Mouse (Mus musculus): ENCODE data around the gene Tmem87a. TPM values are rescaled to one million over a fixed set of nuclear protein-coding genes. Genes with fewer than 3 reads are reported as not detected.

Tmem87a gene
- polyA plus RNA-seq (2012; rRNA removed): 21.9 and 24.3 TPM in 2 replicates

DNA sequence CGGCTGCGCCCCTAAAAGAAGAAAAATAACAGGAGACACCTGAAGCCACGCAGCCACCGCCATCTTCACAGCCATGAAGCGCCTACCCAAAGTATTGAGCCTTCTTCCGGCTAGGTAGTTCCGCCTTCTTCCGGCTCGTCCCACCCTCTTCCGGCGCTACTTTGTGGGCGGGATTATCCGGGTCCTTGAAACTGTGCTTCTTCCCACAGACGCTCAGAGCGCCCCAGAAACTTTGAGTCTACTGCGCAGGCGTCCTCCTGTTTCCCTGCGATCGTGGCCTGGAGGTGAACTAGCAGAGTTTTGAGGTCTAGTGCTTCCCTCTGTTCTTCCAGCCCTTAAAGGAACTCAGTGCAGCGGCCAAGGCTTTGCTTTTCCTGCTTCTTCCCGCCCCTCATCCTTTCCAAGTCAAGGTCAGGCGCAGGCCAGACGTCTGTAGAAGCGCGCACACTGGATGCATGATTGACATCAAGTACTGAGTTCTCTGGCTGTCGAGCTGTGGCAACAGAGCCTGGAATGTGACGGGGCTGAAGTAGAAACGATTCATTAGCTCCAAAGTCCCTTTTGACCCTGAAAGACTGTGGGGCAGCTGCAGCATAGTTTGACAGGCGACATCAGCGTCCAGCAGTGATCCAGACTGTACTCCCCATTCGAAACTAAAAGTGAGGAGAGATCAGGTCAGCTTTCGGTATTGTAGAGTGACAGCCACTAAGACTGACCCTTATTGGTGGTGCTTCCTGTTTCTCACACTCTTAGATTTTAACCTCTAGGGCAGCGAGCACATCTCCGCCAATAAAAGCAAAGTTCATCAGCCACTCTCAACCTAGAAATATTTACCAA lies at the start of gene Tmem87a:
Gene Tmem87a (minus strand): TSS at position 128 of the 837 bp plus-strand sequence.
- WGBS: under 1% methylated on average over 34 of the region's 34 CpGs
- TF ChIP-seq POLR2A (IDR thresholded peaks at IDR 0.05; ENCODE audit: control insufficient read depth, extremely low read depth, insufficient read depth, low read length, poor library complexity) (peak; percentile 87; the same call in 1 of the 2 replicates), CTCF (IDR thresholded peaks at IDR 0.05; ENCODE audit: borderline replicate concordance, control insufficient read depth, extremely low read depth, insufficient read depth, low read length, poor library complexity) (no peak)
- H3K27me3 ChIP-seq (ENCODE audit: control insufficient read depth, insufficient read depth, low read length): no peaks in the 10 kb centered on the region
- peak within 1 kb of the TSS; percentile 93 for H3K27ac ChIP-seq (ENCODE audit: control insufficient read depth, insufficient read depth, low read length)
- peak within 1 kb of the TSS; percentile 78 for H3K4me3 ChIP-seq (ENCODE audit: control insufficient read depth, insufficient read depth, low read length)
- peaks cover 4% of the 10 kb centered on the region; the same call in 1 of the 2 replicates for H3K36me3 ChIP-seq (ENCODE audit: control insufficient read depth, insufficient read depth, low read length)
- H3K4me1 ChIP-seq (replicated peaks; ENCODE audit: control insufficient read depth, insufficient read depth, low read length): peaks cover 3% of the 10 kb centered on the region
- peak; percentile 95 for DNase-seq

DNA sequence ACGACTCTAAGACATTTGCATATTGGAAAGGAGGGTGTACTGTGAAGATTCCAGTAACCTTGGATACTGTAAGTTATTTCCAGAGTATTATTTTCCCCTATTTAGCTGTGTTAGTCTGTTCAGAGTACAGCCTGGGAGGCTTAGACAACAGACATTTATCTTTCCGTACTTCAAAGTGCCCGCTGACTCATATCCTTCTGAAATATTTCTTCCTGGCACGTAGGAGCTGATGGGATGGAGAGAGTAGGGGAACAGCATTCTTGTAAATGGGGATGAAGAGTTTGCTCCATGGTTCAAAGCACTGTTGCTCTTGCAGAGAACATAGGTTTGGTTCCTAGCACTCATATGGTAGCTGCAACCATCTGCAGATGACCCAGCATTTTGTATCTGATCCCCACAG lies 48.7 kb upstream of the Tmem87a start:
- no peaks in the 10 kb centered on the region; the same call in 1 of the 2 replicates for H3K36me3 ChIP-seq (ENCODE audit: control insufficient read depth, insufficient read depth, low read length)
- no peak overlapping the region for H3K27ac ChIP-seq (ENCODE audit: control insufficient read depth, insufficient read depth, low read length)
- DNase-seq: no peak
- H3K4me3 ChIP-seq (ENCODE audit: control insufficient read depth, insufficient read depth, low read length): no peak overlapping the region
- 94% methylated on average over 4 of the region's 4 CpGs for WGBS
- H3K27me3 ChIP-seq (ENCODE audit: control insufficient read depth, insufficient read depth, low read length): no peaks in the 10 kb centered on the region
- TF ChIP-seq POLR2A (IDR thresholded peaks at IDR 0.05; ENCODE audit: control insufficient read depth, extremely low read depth, insufficient read depth, low read length, poor library complexity) (no peak), CTCF (IDR thresholded peaks at IDR 0.05; ENCODE audit: borderline replicate concordance, control insufficient read depth, extremely low read depth, insufficient read depth, low read length, poor library complexity) (no peak)
- peaks cover 15% of the 10 kb centered on the region for H3K4me1 ChIP-seq (replicated peaks; ENCODE audit: control insufficient read depth, insufficient read depth, low read length)

DNA sequence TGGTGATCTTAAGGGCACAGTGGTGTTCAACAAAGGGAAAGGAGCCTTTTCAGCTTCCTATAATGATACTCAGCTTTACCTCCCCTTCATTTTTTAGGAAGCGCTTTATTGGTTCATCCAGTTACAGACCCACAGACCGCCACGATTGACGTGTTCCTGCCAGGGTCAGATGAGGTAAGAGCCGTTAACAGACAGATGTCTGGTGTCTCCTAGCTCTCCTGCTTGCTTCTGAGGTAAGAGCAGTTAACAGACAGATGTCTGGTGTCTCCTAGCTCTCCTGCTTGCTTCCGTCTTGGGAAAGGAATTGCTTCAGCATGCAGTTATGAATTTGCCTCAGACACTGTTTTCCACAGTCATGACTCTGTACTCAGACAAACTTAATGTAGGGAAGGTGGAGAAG lies 46.8 kb upstream of the Tmem87a start:
- no peak for TF ChIP-seq POLR2A (IDR thresholded peaks at IDR 0.05; ENCODE audit: control insufficient read depth, extremely low read depth, insufficient read depth, low read length, poor library complexity)
- no peak for TF ChIP-seq CTCF (IDR thresholded peaks at IDR 0.05; ENCODE audit: borderline replicate concordance, control insufficient read depth, extremely low read depth, insufficient read depth, low read length, poor library complexity)
- Histone ChIP-seq H3K27ac (ENCODE audit: control insufficient read depth, insufficient read depth, low read length) (no peak overlapping the region; the same call in 1 of the 2 replicates), H3K4me3 (ENCODE audit: control insufficient read depth, insufficient read depth, low read length) (no peak overlapping the region), H3K27me3 (ENCODE audit: control insufficient read depth, insufficient read depth, low read length) (no peaks in the 10 kb centered on the region), H3K36me3 (ENCODE audit: control insufficient read depth, insufficient read depth, low read length) (no peaks in the 10 kb centered on the region; the same call in 1 of the 2 replicates), H3K4me1 (replicated peaks; ENCODE audit: control insufficient read depth, insufficient read depth, low read length) (peaks cover 19% of the 10 kb centered on the region)
- WGBS: 36% methylated on average over 6 of the region's 6 CpGs
- no peak for DNase-seq

DNA sequence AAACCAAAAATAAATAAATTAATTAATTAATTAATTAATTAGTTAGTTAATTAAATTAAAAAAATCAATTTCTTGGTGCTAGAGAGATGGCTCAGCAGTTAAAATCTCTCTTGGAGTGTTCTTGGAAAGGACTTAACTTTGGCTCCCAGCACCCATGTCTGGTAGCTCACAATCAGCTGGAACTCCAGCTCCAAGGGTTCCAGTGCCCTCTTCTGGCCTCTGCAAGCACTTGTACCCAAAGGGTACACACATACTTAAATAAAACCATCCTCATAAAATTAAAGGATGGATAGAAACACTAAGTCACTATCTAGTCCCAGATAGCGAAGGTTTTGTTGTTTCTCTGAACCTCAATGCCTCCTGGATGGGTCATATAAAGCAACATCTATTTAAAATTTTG lies 43.4 kb upstream of the Tmem87a start:
- 95% methylated on average over 1 of the region's 1 CpGs for WGBS
- no peak for TF ChIP-seq CTCF (IDR thresholded peaks at IDR 0.05; ENCODE audit: borderline replicate concordance, control insufficient read depth, extremely low read depth, insufficient read depth, low read length, poor library complexity)
- no peak for TF ChIP-seq POLR2A (IDR thresholded peaks at IDR 0.05; ENCODE audit: control insufficient read depth, extremely low read depth, insufficient read depth, low read length, poor library complexity)
- no peak for DNase-seq

DNA sequence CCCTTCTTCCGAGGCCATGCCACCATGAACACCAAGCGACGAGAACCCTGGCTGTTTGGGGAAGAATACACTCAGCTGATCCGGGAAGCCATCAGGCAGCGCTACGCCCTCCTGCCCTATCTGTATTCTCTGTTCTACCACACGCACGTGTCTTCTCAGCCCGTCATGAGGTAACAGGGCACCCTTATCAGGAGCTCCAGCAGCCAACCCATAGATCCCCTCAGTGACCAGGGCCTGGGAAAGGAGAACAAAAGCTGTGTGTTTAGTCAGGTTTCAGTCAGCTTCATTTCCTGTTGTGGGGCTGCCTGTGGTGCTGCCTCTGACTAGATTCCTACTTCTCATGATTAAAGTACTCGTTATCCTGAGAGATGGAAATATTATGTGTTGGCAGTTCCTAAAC lies 42.5 kb upstream of the Tmem87a start:
- H3K27ac ChIP-seq (ENCODE audit: control insufficient read depth, insufficient read depth, low read length): peak overlapping the region; percentile 49
- WGBS: 16% methylated on average over 10 of the region's 10 CpGs
- H3K36me3 ChIP-seq (ENCODE audit: control insufficient read depth, insufficient read depth, low read length): no peaks in the 10 kb centered on the region
- H3K4me3 ChIP-seq (ENCODE audit: control insufficient read depth, insufficient read depth, low read length): no peak overlapping the region
- TF ChIP-seq CTCF (IDR thresholded peaks at IDR 0.05; ENCODE audit: borderline replicate concordance, control insufficient read depth, extremely low read depth, insufficient read depth, low read length, poor library complexity) (no peak), POLR2A (IDR thresholded peaks at IDR 0.05; ENCODE audit: control insufficient read depth, extremely low read depth, insufficient read depth, low read length, poor library complexity) (no peak)
- DNase-seq: no peak
- H3K4me1 ChIP-seq (replicated peaks; ENCODE audit: control insufficient read depth, insufficient read depth, low read length): peaks cover 13% of the 10 kb centered on the region
- H3K27me3 ChIP-seq (ENCODE audit: control insufficient read depth, insufficient read depth, low read length): no peaks in the 10 kb centered on the region

More for the DNA sequence above, 43.4 kb upstream of the Tmem87a start:
- no peaks in the 10 kb centered on the region for H3K27me3 ChIP-seq (ENCODE audit: control insufficient read depth, insufficient read depth, low read length)
- H3K4me1 ChIP-seq (replicated peaks; ENCODE audit: control insufficient read depth, insufficient read depth, low read length): peaks cover 15% of the 10 kb centered on the region
- H3K27ac ChIP-seq (ENCODE audit: control insufficient read depth, insufficient read depth, low read length): no peak overlapping the region
- no peak overlapping the region for H3K4me3 ChIP-seq (ENCODE audit: control insufficient read depth, insufficient read depth, low read length)
- H3K36me3 ChIP-seq (ENCODE audit: control insufficient read depth, insufficient read depth, low read length): no peaks in the 10 kb centered on the region

DNA sequence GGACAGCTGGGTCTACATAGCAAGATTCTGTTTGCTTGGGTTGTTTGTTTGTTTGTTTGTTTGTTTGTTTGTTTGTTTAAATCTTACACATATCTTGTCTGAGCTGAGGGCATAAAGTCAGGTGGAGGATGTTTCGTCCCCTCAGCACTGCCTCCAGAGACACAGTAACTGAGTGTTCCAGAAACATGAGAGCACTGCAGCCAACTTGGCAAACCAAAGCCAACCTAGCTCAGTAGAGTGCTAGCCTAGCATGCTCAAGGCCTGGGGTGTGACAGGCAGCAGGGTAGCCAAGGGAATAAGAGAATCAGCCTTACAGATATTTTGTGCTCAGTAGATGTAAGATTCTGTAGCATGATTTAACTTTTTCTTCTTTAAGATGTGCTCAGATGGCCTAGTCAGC lies 40.6 kb upstream of the Tmem87a start:
- Histone ChIP-seq H3K4me3 (ENCODE audit: control insufficient read depth, insufficient read depth, low read length) (no peak overlapping the region), H3K36me3 (ENCODE audit: control insufficient read depth, insufficient read depth, low read length) (no peaks in the 10 kb centered on the region), H3K27me3 (ENCODE audit: control insufficient read depth, insufficient read depth, low read length) (no peaks in the 10 kb centered on the region), H3K4me1 (replicated peaks; ENCODE audit: control insufficient read depth, insufficient read depth, low read length) (peaks cover 7% of the 10 kb centered on the region), H3K27ac (ENCODE audit: control insufficient read depth, insufficient read depth, low read length) (no peak overlapping the region)
- no peak for TF ChIP-seq CTCF (IDR thresholded peaks at IDR 0.05; ENCODE audit: borderline replicate concordance, control insufficient read depth, extremely low read depth, insufficient read depth, low read length, poor library complexity)
- WGBS: 96% methylated on average over 1 of the region's 1 CpGs
- no peak for DNase-seq
